Mouse (Mus musculus): ENCODE data around the gene Gkn2. TPM values are rescaled to one million over a fixed set of nuclear protein-coding genes. Genes with fewer than 3 reads are reported as not detected.

The Gkn2 gene
- total RNA-seq, 2 experiments from 2014 or later = not detected

- no peak for DNase-seq
Observed at GRCm38 (mm10) chr6:87399886-87400566, 26.9 kb downstream of the Gkn2 start.

GRCm38 (mm10) chr6:87401456-87401855, 28.3 kb downstream of the Gkn2 start:
- DNase-seq = no peak

DNA sequence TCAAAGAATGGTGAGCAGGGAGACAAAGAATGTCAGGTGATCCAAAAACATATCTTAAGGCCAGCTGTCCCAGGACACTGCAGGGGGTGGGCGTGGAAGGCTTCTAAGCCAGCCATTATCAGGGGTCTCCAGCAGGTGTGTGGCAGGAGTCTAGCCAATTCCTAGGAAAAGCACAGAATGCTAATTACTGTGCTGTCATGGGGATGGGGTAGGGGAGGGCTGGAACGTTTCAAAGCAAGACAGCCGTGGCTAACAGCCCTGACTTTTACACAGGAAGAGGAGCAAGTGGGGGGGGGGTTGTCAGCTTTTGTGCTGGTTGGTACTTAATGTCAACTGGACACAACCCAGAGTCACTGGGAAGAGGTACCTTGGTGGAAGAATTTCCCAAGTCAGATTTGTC, 38.9 kb downstream of the Gkn2 start:
- DNase-seq = no peak

DNA sequence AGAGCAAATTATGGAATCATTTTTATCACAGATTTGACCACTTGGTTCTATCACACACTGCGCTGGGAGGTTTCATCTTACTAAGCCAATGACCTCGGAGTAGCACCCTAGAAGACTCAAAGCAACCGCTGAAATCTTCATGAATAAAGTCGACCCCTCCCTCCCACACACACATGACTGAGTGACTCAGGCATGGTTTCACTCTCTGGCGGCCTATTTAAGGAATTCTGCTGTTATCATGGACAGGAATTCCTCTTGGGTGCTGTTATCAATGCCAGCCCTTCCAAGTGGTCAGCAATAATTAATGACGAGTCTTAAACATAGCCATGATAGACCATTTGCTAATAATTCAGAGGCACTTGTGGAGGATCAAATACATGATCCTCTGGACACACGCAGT, 49.1 kb downstream of the Gkn2 start:
- no peak for DNase-seq

DNA sequence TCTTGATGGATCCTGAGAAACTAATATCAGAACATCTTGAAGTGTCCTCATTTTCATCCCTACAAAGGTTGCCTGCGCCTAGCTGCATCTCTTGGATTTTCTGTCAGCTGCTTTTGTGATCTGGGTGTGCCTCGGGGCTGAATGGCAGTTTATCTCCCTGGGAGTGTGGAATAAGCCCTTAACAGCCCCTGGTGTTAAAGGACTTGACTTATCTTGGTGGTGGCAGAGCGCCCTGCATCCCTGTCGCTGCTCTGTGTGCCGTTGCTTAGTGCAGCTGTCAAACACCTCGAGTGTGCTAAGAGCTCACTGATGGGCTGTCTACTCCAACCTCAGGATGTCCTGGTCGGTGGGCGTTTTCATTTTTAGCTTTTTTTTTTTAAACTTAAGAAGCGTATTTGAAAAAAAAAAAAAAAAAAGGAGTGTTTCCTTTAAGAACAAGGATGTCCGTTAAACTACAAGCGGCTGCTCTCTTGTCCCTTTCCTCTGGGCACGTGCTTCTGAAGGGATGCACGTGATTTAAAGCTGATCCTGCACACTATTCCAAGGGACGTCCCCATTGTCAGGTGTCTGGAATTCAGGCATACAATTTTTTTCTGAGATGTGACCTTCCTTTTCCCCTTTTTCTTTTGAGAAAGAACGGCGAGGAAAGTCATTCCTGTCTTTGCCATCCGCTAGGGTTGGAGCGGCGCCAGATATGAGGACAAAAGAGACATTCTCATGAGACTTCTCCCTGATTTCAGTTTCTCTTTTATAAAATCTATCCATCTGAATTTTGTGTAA, 51.1 kb downstream of the Gkn2 start:
- peak; percentile 54 for DNase-seq

- DNase-seq = no peak
Observed at GRCm38 (mm10) chr6:87426954-87427353, 53.8 kb downstream of the Gkn2 start.

- no peak for DNase-seq
Observed at GRCm38 (mm10) chr6:87427616-87428015, 54.5 kb downstream of the Gkn2 start.

DNA sequence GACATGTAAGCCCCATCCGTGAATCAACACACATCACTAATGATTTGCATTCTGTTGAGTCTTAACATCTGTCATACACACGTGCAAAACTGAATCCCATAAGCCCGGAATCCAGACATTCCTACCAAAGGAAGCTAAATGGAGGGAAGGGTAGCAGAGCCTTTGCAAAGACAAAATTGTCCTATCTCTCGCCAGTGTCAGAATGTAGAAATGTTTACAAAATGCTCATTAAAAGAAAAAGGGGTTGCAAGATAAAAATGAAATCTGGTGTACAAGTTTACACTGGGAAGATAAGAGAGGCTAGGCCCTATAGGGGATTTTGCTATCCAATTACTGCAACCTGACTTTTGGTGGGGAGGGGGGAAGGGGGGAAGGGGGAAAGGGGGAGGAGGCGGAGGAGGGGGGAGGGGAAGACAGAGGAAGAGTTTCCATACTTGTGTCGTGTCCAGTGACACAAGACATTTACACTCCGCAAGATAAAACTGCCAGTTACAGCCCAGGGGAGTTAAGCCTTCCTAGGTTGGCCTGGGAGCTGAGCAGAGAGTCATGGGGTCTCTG, 55.4 kb downstream of the Gkn2 start, which contains the start of gene Bmp10:
TSS of gene Bmp10 (plus strand) at position 508 of the 558 bp plus-strand sequence.
- no peak for DNase-seq

Other genes with a start within 250 kb of the Gkn2 start
- 10 to 100 TPM; 29.4 to 34.9 TPM for gene Antxr1, start 37.5 kb upstream of the Gkn2 start, total RNA-seq (2021)
- gene Gkn1, start 22.4 kb upstream of the Gkn2 start, total RNA-seq (2021) = not detected
- gene Gkn3, start 15.6 kb downstream of the Gkn2 start, total RNA-seq (2021) = under 1 TPM; 0.82 to 0.84 TPM
- gene Bmp10, start 55.6 kb downstream of the Gkn2 start, total RNA-seq (2021) = 1 to 10 TPM in 1 of 2 experiments, under 1 TPM in 1; 0.45 to 1.8 TPM
- 1 to 10 TPM; 7.5 to 8.3 TPM for gene Arhgap25, start 159.9 kb downstream of the Gkn2 start, total RNA-seq (2021)
- gene Prokr1, start 217.4 kb downstream of the Gkn2 start, total RNA-seq (2021) = 1 to 10 TPM in 1 of 2 experiments, under 1 TPM in 1; 0.57 to 1.3 TPM

Measured in adrenal gland, postnatal 10 days (tissue).